Mouse (Mus musculus) spleen, postnatal 10 days (tissue): ENCODE measurements at regions not wholly inside any gene's neighbourhood (a gene's known extent, or its start where the extent isn't known, plus 50 kb on each side); places are given as distances from the start of the nearest gene placed in this dataset.

Experiments
- DNase-seq, 2 experiments: peaks; one replicate each; pipeline ENCODE4 v3.0.0; 2021 to 2022; ENCODE audit warnings: low spot score in 2 of 2

GRCm38 (mm10) chr6:139027696-139028095, 369.4 kb upstream of the Igbp1b start:
- DNase-seq: no peak

GRCm38 (mm10) chr6:139014526-139014925, 356.2 kb upstream of the Igbp1b start:
- DNase-seq: no peak

- DNase-seq: no peak
Measured at GRCm38 (mm10) chr6:139010501-139010900, 352.2 kb upstream of the Igbp1b start.
